Mouse (Mus musculus) myocyte (in vitro differentiated cells): ENCODE data around the gene 5730596B20Rik. TPM values are rescaled to one million over a fixed set of nuclear protein-coding genes. Genes with fewer than 3 reads are reported as not detected.

Experiments
- H3K27me3 ChIP-seq: one replicate; pipeline ENCODE4 v1.6.1; 2011; ENCODE audit not compliant: control insufficient read depth, insufficient read depth, insufficient read length
- H3K36me3 ChIP-seq: one replicate; pipeline ENCODE4 v1.6.1; 2011; ENCODE audit not compliant: control insufficient read depth, insufficient read depth
- H3K4me2 ChIP-seq: one replicate; pipeline ENCODE4 v1.6.1; 2011; ENCODE audit warnings: low read depth, control low read depth
- H3K4me3 ChIP-seq: one replicate; pipeline ENCODE4 v1.5.1; 2011; ENCODE audit warnings: mild to moderate bottlenecking, control low read depth, moderate library complexity
- H3K79me2 ChIP-seq: one replicate; pipeline ENCODE4 v1.6.1; 2011; ENCODE audit not compliant: control insufficient read depth, insufficient read depth
- H3ac ChIP-seq: one replicate; pipeline ENCODE4 v1.6.1; 2011; ENCODE audit not compliant: control insufficient read depth, insufficient read length
- CEBPB ChIP-seq: IDR thresholded peaks from 2 replicates; pipeline ENCODE4 v1.6.1; 2011; ENCODE audit warnings: mild to moderate bottlenecking, moderate library complexity; ENCODE audit not compliant: poor library complexity, insufficient read depth, severe bottlenecking
- E2F4 ChIP-seq: IDR thresholded peaks from one replicate; pipeline ENCODE4 v1.6.1; 2011; ENCODE audit warnings: mild to moderate bottlenecking, control low read depth, moderate library complexity; ENCODE audit not compliant: insufficient read depth
- MAX ChIP-seq: IDR thresholded peaks from one replicate; pipeline ENCODE4 v1.6.1; 2011; ENCODE audit warnings: low read depth, mild to moderate bottlenecking, control low read depth
- MYOD1 ChIP-seq, 3 experiments: IDR thresholded peaks; one replicate each; pipeline ENCODE4 v1.6.1; 2011; ENCODE audit warnings: control low read depth in 2 of 3, low read depth in 2 of 3, mild to moderate bottlenecking in 2 of 3, moderate library complexity in 1 of 3; ENCODE audit not compliant: insufficient read length in 2 of 3, control insufficient read depth in 1 of 3
- MYOG ChIP-seq, 3 experiments: IDR thresholded peaks; one replicate each; pipeline ENCODE4 v1.6.1; 2011; ENCODE audit warnings: control low read depth in 2 of 3, low read depth in 2 of 3, mild to moderate bottlenecking in 2 of 3; ENCODE audit not compliant: insufficient read length in 2 of 3, control insufficient read depth in 1 of 3, insufficient read depth in 1 of 3
- POLR2A ChIP-seq: IDR thresholded peaks from one replicate; pipeline ENCODE4 v1.6.1; 2011; ENCODE audit warnings: low read depth, mild to moderate bottlenecking, control low read depth, moderate library complexity; ENCODE audit not compliant: insufficient read length
- POLR2AphosphoS2 ChIP-seq: IDR thresholded peaks from one replicate; pipeline ENCODE4 v1.6.1; 2011; ENCODE audit warnings: low read depth, control low read depth; ENCODE audit not compliant: insufficient read length
- REST ChIP-seq: IDR thresholded peaks from one replicate; pipeline ENCODE4 v1.6.1; 2011; ENCODE audit warnings: mild to moderate bottlenecking, control low read depth, moderate library complexity; ENCODE audit not compliant: insufficient read depth, insufficient read length
- SRF ChIP-seq: IDR thresholded peaks from one replicate; pipeline ENCODE4 v1.6.1; 2011; ENCODE audit warnings: low read depth; ENCODE audit not compliant: control insufficient read depth, insufficient read length
- TCF12 ChIP-seq: IDR thresholded peaks from one replicate; pipeline ENCODE4 v1.6.1; 2011; ENCODE audit warnings: mild to moderate bottlenecking, control low read depth; ENCODE audit not compliant: poor library complexity, insufficient read depth, severe bottlenecking
- TCF3 ChIP-seq: IDR thresholded peaks from one replicate; pipeline ENCODE4 v1.6.1; 2011; ENCODE audit warnings: low read depth, control low read depth; ENCODE audit not compliant: insufficient read length
- USF1 ChIP-seq: IDR thresholded peaks from one replicate; pipeline ENCODE4 v1.6.1; 2011; ENCODE audit warnings: low read depth, mild to moderate bottlenecking, control low read depth, moderate library complexity
- polyA plus RNA-seq: library from polyadenylated mRNA; unstranded; fragments of >200 nt; fragmentation: generic; extraction: Trizol; gene quantifications from one replicate; pipeline ENCODE4 v1.2.1, GENCODE M21; 2012; ENCODE audit warnings: missing spikeins

5730596B20Rik gene
- polyA plus RNA-seq, 1 experiment, result 0.11 TPM

DNA sequence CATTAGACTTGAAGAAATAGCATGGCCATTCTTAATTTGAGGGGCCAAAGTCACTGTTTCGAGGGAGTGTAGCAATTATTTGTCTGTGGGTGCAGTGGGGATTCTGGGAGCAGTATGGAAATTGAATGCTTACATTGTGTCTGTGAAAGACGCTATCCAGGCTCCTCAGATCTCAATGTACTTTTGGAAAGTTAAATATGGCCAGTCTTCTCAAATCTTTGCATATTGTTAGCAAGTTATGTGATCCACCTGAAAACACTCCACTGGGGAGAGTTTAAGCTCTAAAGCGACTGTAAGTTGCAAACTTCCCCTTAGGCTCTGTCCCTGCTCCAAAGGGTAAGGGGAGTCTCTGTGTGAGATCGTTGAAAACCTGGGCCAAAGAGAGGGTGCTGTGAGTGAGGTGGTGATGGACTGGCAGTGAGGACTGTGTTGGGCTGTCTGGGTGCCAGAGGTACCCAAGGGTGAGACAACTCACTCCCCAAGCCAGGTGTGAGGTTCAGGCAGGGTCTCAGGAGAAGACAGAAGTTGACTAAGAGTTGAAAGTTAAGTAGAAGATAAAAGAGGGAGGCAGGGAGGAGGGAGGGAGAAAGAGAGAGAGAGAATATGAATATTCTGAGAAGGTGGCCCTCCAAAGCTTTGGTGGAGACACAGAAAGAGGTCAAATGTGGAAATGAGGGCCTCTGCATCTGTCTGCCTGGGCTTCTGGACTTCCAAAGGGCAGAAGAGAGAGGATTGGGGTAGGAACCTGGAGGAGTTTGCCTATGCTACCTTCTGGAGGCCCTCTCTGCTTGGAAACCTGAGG lies 29.8 kb downstream of the 5730596B20Rik start:
- H3K79me2 ChIP-seq, result peaks cover 34% of the 10 kb centered on the region
- TF ChIP-seq TCF12, result no peak
- no peak for TF ChIP-seq SRF
- TF ChIP-seq POLR2A, result no peak
- no peak for TF ChIP-seq REST
- no peak for TF ChIP-seq E2F4
- no peak for TF ChIP-seq CEBPB
- TF ChIP-seq MYOG (IDR thresholded peaks at IDR 0.05; ENCODE audit: control insufficient read depth in 1 of 3, insufficient read depth in 1 of 3, insufficient read length in 2 of 3, low read depth in 2 of 3), result no peak
- TF ChIP-seq POLR2AphosphoS2, result no peak
- TF ChIP-seq TCF3, result no peak
- TF ChIP-seq USF1, result no peak
- TF ChIP-seq MAX, result no peak
- no peak for TF ChIP-seq MYOD1 (IDR thresholded peaks at IDR 0.05; ENCODE audit: control insufficient read depth in 1 of 3, insufficient read length in 2 of 3, low read depth in 2 of 3)
- no peak overlapping the region for H3K4me2 ChIP-seq
- peaks cover 13% of the 10 kb centered on the region for H3K36me3 ChIP-seq
- no peak overlapping the region for H3ac ChIP-seq
- H3K27me3 ChIP-seq, result no peaks in the 10 kb centered on the region
- no peak overlapping the region for H3K4me3 ChIP-seq

DNA sequence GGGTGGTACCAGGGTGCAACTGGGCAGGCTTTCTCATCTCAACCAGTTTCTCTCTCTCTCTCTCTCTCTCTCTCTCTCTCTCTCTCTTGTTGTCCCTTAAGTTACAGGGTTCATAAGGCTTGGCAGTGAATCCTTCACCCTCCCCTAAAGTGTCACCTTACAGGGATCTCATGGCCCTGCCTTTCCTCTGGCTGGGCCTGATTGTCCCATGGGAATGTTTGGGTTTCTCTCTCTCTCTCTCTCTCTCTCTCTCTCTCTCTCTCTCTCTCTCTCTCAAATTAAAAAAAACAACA lies 30.3 kb downstream of the 5730596B20Rik start:
- Histone ChIP-seq H3K27me3 (no peaks in the 10 kb centered on the region), H3K4me2 (peak overlapping the region; percentile 69)
- TF ChIP-seq USF1, result no peak
- no peak for TF ChIP-seq TCF3
- no peak for TF ChIP-seq CEBPB
- no peak for TF ChIP-seq REST
- TF ChIP-seq SRF, result no peak
- no peak for TF ChIP-seq MYOD1 (IDR thresholded peaks at IDR 0.05; ENCODE audit: control insufficient read depth in 1 of 3, insufficient read length in 2 of 3, low read depth in 2 of 3)
- TF ChIP-seq E2F4, result no peak

DNA sequence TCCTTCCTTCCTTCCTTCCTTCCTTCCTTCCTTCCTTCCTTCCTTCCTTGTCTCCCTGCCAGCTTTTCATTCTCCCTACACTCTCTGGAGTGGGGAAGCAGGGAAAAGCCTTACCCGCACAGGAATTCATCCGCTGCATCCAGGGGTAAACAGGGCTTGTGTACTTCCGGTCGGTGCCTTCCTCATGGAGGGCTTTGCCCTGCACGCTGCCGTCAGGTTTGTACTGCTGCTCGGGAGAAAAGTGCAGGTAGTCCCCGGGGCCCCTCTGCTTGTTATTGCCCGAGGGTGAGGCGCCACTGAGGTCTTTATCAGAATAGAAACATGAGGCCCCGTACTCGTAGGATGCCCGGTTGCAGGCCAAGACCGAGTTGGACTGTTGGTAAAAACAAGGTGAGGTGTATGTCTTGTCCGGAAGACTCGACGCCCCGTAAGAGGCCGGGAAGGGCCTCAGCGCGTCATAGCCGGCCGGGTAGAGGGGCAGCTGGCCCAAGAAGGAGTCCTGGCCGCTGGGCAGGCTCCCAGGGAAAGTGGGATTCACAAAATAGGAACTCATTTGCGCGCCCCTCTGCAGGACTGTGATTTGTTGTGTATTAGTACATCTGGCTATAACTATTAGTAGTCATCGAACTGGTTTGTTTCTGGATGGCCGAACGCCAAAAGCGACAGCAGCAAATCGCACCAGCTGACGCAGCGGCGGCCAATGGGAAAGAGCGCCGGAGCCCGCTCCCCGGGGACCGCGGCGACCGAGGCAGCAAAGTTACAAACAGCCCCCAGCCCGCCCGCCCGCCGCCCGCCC lies 31.0 kb downstream of the 5730596B20Rik start, which contains the start of gene Hoxa6:
Hoxa6 (minus strand) TSS at position 651 of the 796 bp plus-strand sequence.
- no peak within 1 kb of the TSS for H3ac ChIP-seq
- no peaks in the 10 kb centered on the region for H3K27me3 ChIP-seq
- peak within 1 kb of the TSS; percentile 67 for H3K4me3 ChIP-seq
- H3K36me3 ChIP-seq, result peaks cover 9% of the 10 kb centered on the region
- no peak for TF ChIP-seq SRF
- peaks cover 39% of the 10 kb centered on the region for H3K79me2 ChIP-seq
- peak within 1 kb of the TSS; percentile 69 for H3K4me2 ChIP-seq

More for the DNA sequence above, 30.3 kb downstream of the 5730596B20Rik start:
- Histone ChIP-seq H3K79me2 (peaks cover 39% of the 10 kb centered on the region), H3K36me3 (peaks cover 9% of the 10 kb centered on the region), H3K4me3 (peak overlapping the region; percentile 67), H3ac (no peak overlapping the region)

DNA sequence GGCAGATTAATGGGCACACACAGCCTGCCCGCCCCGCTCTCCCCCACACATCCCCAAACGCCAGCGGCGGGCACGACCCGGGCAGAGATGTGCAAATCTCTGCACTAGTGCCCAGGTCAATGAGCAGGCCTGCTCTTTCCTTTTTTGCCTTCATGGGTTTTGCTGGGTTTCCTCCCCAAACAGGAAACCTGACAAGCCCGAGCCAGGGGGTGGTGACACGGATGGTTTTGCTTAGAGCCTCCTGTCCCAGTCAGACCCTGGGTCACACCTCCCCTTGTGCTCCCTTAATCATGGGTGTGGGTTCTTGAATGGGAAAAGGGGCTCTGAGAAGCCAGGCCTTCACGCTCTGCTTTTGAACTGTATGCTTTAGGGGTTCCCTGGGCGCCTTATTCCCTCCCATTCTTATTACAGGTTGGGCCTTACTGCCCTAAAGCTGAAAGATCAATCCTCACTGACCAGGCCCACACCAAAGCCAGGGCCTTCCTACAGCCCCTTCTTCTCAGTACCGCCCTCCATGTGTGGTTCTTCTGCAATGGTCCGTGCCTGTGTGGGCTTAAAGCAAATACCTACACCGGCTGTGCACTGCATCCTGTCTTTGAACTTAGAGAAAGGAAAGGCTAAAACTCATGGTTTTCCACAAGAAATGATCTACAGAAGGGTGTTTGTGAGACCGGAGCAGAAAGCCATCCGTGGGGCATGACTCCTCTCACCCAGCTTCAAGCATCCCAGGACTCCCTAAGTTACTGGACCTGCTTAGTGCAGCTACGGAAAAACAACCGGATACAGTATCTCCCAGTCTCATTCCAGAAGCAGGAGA lies 31.8 kb downstream of the 5730596B20Rik start:
- peaks cover 9% of the 10 kb centered on the region for H3K36me3 ChIP-seq
- TF ChIP-seq MYOG (IDR thresholded peaks at IDR 0.05; ENCODE audit: control insufficient read depth in 1 of 3, insufficient read depth in 1 of 3, insufficient read length in 2 of 3, low read depth in 2 of 3) (no peak), CEBPB (no peak), MYOD1 (IDR thresholded peaks at IDR 0.05; ENCODE audit: control insufficient read depth in 1 of 3, insufficient read length in 2 of 3, low read depth in 2 of 3) (no peak), SRF (no peak), E2F4 (no peak), TCF12 (no peak)
- peak overlapping the region; percentile 64 for H3K4me2 ChIP-seq
- H3K27me3 ChIP-seq, result no peaks in the 10 kb centered on the region
- H3K79me2 ChIP-seq, result peaks cover 39% of the 10 kb centered on the region
- H3K4me3 ChIP-seq, result peak overlapping the region; percentile 67
- no peak overlapping the region for H3ac ChIP-seq

DNA sequence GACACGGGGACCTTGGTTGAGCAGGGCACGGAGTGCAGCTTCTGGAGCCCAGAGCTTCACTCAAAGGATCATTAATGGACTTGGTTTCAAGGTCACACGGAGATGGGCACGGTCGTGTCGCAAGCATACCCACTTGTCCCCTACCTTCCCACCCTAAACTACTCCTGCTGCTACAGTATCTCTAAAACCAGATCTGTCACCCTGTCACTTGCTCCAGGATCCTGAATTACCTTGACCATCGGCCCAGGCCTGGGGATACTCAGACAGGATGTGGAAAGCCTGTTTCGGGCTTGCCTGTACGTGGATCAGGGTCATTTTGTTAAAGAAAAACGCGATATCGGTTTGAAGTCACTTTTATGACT lies 32.4 kb downstream of the 5730596B20Rik start:
- TF ChIP-seq TCF3, result no peak
- no peak for TF ChIP-seq CEBPB
- TF ChIP-seq E2F4, result no peak
- no peak for TF ChIP-seq POLR2A
- TF ChIP-seq SRF, result no peak
- TF ChIP-seq POLR2AphosphoS2, result no peak
- TF ChIP-seq USF1, result no peak
- no peak for TF ChIP-seq TCF12
- TF ChIP-seq MYOD1 (IDR thresholded peaks at IDR 0.05; ENCODE audit: control insufficient read depth in 1 of 3, insufficient read length in 2 of 3, low read depth in 2 of 3), result no peak
- TF ChIP-seq MYOG (IDR thresholded peaks at IDR 0.05; ENCODE audit: control insufficient read depth in 1 of 3, insufficient read depth in 1 of 3, insufficient read length in 2 of 3, low read depth in 2 of 3), result no peak
- no peak for TF ChIP-seq REST
- Histone ChIP-seq H3ac (no peak overlapping the region), H3K4me2 (peak overlapping the region; percentile 64), H3K36me3 (peaks cover 9% of the 10 kb centered on the region), H3K79me2 (peaks cover 39% of the 10 kb centered on the region), H3K4me3 (peak overlapping the region; percentile 67), H3K27me3 (no peaks in the 10 kb centered on the region)
